Comparison of ENCODE assay signal across 8 mouse cellular contexts in genomic region chr10:8227705-8228374, GRCm38 (mm10).
A peak's percentile ranks its signal among the peaks of the same experiment; 100 is the strongest.
DNase-seq lines count a peak whose midpoint lies in the region.
"Had no signal": no experiment of that assay in that cellular context is flagged by ENCODE, and none has a peak within 500 bp of the region (broad histone marks: within the 10 kb centered on the region; RNA-seq: fewer than 3 reads in every experiment).

No protein-coding gene starts in this region.

- intact Hi-C loops in left cerebral cortex, postnatal 14 days (cut with DNase I), result no loop called here

- DNase-seq in kidney, postnatal 14 days, result peak; percentile 29
- DNase-seq in kidney, adult 9 months, result no peak
- DNase-seq in cerebellum, adult 11 months, result peak; percentile 41
- DNase-seq in cerebellum, postnatal 14 days, result peak; percentile 42 to 65
- peak; percentile 45 to 66 for DNase-seq in left cerebral cortex, postnatal 14 days (ENCODE audit: low spot score in 2 of 2)
- no peak for DNase-seq in heart, adult 18-20 months
- no peak for DNase-seq in gastrocnemius, postnatal 4 days (ENCODE audit: low spot score in 2 of 2)
- DNase-seq: thymus, postnatal 25 days had no signal

Comparison
In these comparisons a context has a peak if more than half of its experiments do, and no peak if none do; other contexts are left out.
1. DNase-seq: peak in kidney, postnatal 14 days (single experiment), cerebellum, adult 11 months (single experiment), cerebellum, postnatal 14 days (2 of 2) and left cerebral cortex, postnatal 14 days (2 of 2); none in kidney, adult 9 months (single experiment), heart, adult 18-20 months (0 of 2) and gastrocnemius, postnatal 4 days (0 of 2).